Mouse (Mus musculus) kidney, adult 2 months (tissue): ENCODE measurements around the gene Mcm3. TPM values are rescaled to one million over a fixed set of nuclear protein-coding genes. Genes with fewer than 3 reads are reported as not detected.
"Not testable (repeated sequence)": the region's sequence is repeated elsewhere in the genome, so short reads cannot be mapped to it uniquely, and the experiment has no call there.

Experiments
- DNase-seq: peaks from one replicate; pipeline ENCODE4 v3.0.0; 2021
- H3K27ac ChIP-seq: fragments of 200-500 bp; 2 replicates; pipeline ENCODE4 v1.5.1; 2012; ENCODE audit warnings: low read depth, low read length, control low read depth, inconsistent platforms; ENCODE audit not compliant: insufficient read depth
- H3K27me3 ChIP-seq: fragments of 200-500 bp; replicated peaks from 2 replicates; pipeline ENCODE4 v1.6.1; 2012; ENCODE audit warnings: mild to moderate bottlenecking, moderate library complexity, low read length, inconsistent platforms; ENCODE audit not compliant: control insufficient read depth, insufficient read depth
- H3K36me3 ChIP-seq: fragments of 200-500 bp; 2 replicates; pipeline ENCODE4 v1.6.1; 2012; ENCODE audit warnings: mild to moderate bottlenecking, moderate library complexity, low read length, inconsistent platforms; ENCODE audit not compliant: control insufficient read depth, insufficient read depth
- H3K4me1 ChIP-seq: fragments of 200-500 bp; 2 replicates; pipeline ENCODE4 v1.6.1; 2011; ENCODE audit warnings: low read length; ENCODE audit not compliant: control insufficient read depth, insufficient read depth
- H3K4me3 ChIP-seq: fragments of 200-500 bp; 2 replicates; pipeline ENCODE4 v1.5.1; 2011; ENCODE audit warnings: mild to moderate bottlenecking, low read depth, low read length, control low read depth; ENCODE audit not compliant: insufficient read depth
- CTCF ChIP-seq: fragments of 200-500 bp; conservative IDR thresholded peaks from 2 replicates; pipeline ENCODE4 v1.5.1; 2011; ENCODE audit warnings: low read depth, mild to moderate bottlenecking, control low read depth, low read length, moderate library complexity, mixed read lengths; ENCODE audit not compliant: insufficient read depth, insufficient read length
- POLR2A ChIP-seq: fragments of 200-500 bp; IDR thresholded peaks from one replicate; pipeline ENCODE4 v1.6.1; 2011; ENCODE audit warnings: low read depth, low read length, control low read depth
- WGBS: fragments of 180-500 bp; shearing (Covaris S2); methylation state at CpG from one replicate; pipeline ENCODE4 v1.1.7; 2018; 5-methylcytosine and 5-hydroxymethylcytosine counted together
- polyA plus RNA-seq: library from polyadenylated mRNA; depleted of rRNA; stranded (reverse); fragments of >200 nt; gene quantifications from 2 replicates; pipeline ENCODE4 v1.2.3, GENCODE M21; 2012

Gene Mcm3
- polyA plus RNA-seq, 1 experiment, result 5.6 TPM

- Histone ChIP-seq H3K27ac (no peak overlapping the region), H3K4me1 (no peaks in the 10 kb centered on the region), H3K36me3 (no peaks in the 10 kb centered on the region), H3K4me3 (no peak overlapping the region), H3K27me3 (no peaks in the 10 kb centered on the region)
- WGBS, result 82% methylated on average over 8 of the region's 8 CpGs
- no peak for TF ChIP-seq POLR2A
- TF ChIP-seq CTCF, result peak; percentile 54
- DNase-seq, result peak; percentile 27
These were observed 18.3 kb downstream of the Mcm3 start for GRCm38 (mm10) chr1:20801682-20802390.

- no peak for TF ChIP-seq CTCF
- WGBS, result 92% methylated on average over 2 of the region's 2 CpGs
These were observed 18.8 kb downstream of the Mcm3 start for GRCm38 (mm10) chr1:20801275-20801674.

DNA sequence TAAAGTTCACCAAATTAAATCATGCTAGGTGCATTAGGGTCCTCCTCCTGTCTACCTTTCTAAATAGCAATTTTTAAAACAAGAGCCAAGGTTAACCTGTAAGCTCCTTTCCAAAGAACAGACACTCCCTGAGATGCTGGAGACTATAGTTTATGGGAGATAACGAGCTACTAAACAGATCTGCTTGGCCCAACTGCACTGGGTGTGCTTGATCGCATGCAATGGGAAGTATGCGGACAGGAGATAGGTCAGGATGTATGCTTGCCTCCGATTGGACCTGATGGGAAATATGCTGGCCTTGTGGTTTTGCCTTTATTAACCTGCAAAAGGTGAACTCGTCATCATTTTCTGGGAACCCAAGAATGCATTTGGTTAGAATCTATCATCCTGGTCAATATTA, 24.9 kb downstream of the Mcm3 start:
- 92% methylated on average over 5 of the region's 5 CpGs for WGBS
- TF ChIP-seq POLR2A, result no peak
- no peak for TF ChIP-seq CTCF
- Histone ChIP-seq H3K4me3 (no peak overlapping the region), H3K27ac (no peak overlapping the region), H3K27me3 (no peaks in the 10 kb centered on the region), H3K4me1 (no peaks in the 10 kb centered on the region), H3K36me3 (no peaks in the 10 kb centered on the region)
- no peak for DNase-seq

More at GRCm38 (mm10) chr1:20801275-20801674, 18.8 kb downstream of the Mcm3 start:
- Histone ChIP-seq H3K27me3 (no peaks in the 10 kb centered on the region), H3K27ac (no peak overlapping the region), H3K4me3 (no peak overlapping the region), H3K4me1 (no peaks in the 10 kb centered on the region), H3K36me3 (no peaks in the 10 kb centered on the region)
- DNase-seq, result no peak

- Histone ChIP-seq H3K4me3 (no peak overlapping the region), H3K27ac (no peak overlapping the region), H3K36me3 (no peaks in the 10 kb centered on the region), H3K4me1 (no peaks in the 10 kb centered on the region), H3K27me3 (no peaks in the 10 kb centered on the region)
- 67% methylated on average over 4 of the region's 4 CpGs for WGBS
- DNase-seq, result no peak
- TF ChIP-seq CTCF (no peak), POLR2A (no peak)
These were observed 25.4 kb downstream of the Mcm3 start for GRCm38 (mm10) chr1:20794760-20795159.

DNA sequence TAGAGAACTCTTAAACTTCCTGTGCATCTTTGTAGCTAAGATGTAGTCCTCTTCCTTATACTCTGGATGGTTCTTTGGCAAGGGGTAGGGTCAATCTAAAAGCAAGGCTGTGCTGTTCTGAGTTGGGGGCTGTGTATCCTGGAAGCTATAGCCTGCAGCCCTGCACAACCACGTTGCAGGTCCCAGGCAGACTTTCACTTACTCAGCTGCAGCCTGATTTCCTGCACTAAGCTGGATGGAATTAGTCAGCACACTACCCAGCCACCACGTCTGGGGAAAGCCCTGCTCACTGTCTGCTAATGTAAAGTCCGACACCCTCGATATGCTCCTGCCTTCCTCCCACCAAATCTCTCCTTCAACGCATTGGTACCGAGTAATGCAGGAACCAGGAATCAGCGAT, 28.7 kb downstream of the Mcm3 start:
- Histone ChIP-seq H3K27ac (no peak overlapping the region), H3K36me3 (no peaks in the 10 kb centered on the region), H3K4me3 (no peak overlapping the region), H3K4me1 (no peaks in the 10 kb centered on the region), H3K27me3 (no peaks in the 10 kb centered on the region)
- TF ChIP-seq CTCF (no peak), POLR2A (no peak)
- DNase-seq, result no peak
- 69% methylated on average over 7 of the region's 7 CpGs for WGBS

- not testable (repeated sequence) for H3K36me3 ChIP-seq, H3K27ac ChIP-seq, H3K27me3 ChIP-seq, H3K4me3 ChIP-seq, H3K4me1 ChIP-seq, DNase-seq
- no CpG with 5 or more reads among the region's 1 CpGs for WGBS
These were observed 29.6 kb downstream of the Mcm3 start, which contains the start of gene Il17f for GRCm38 (mm10) chr1:20790517-20790916. Gene Il17f (minus strand): TSS chr1:20790617.

DNA sequence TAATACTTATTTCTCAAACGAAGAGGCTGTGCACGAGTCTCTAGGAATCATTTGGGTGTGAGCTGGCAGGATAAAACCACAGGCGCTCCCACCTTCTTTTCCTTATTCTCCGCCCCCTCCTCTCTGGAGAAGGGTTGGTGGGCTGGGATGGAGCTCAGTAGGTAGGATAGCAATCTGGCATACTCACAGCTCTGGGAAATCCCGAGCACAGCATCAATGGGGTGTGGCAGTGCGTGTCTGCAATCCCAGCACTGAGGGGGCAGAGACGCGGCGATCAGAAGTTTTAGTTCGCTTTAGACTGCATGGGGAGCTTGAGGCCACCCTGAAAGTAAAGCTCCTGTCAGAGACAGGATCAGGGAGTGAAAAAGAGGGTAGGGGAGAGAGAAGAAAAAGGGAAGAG, 31.7 kb downstream of the Mcm3 start:
- no peaks in the 10 kb centered on the region for H3K4me1 ChIP-seq
- no peak overlapping the region for H3K27ac ChIP-seq
- H3K36me3 ChIP-seq, result no peaks in the 10 kb centered on the region
- no peak for DNase-seq
- TF ChIP-seq CTCF (no peak), POLR2A (no peak)
- H3K4me3 ChIP-seq, result no peak overlapping the region
- H3K27me3 ChIP-seq, result no peaks in the 10 kb centered on the region
- 39% methylated on average over 10 of the region's 10 CpGs for WGBS
